Mouse (Mus musculus) embryo, embryonic 11.5 days (tissue): Measurements from ENCODE around the gene Steap3.
A peak's percentile ranks its signal among the peaks of the same experiment; 100 is the strongest.

Experiments used
- DNase-seq: peaks from one replicate; pipeline ENCODE4 v3.0.0-alpha.2; 2012; ENCODE audit warnings: low read depth, low spot score

Gene Steap3

GRCm38 (mm10) chr1:120198942-120199341, 73.6 kb downstream of the Steap3 start:
- DNase-seq = no peak

GRCm38 (mm10) chr1:120198151-120198550, 74.4 kb downstream of the Steap3 start:
- no peak for DNase-seq

DNA sequence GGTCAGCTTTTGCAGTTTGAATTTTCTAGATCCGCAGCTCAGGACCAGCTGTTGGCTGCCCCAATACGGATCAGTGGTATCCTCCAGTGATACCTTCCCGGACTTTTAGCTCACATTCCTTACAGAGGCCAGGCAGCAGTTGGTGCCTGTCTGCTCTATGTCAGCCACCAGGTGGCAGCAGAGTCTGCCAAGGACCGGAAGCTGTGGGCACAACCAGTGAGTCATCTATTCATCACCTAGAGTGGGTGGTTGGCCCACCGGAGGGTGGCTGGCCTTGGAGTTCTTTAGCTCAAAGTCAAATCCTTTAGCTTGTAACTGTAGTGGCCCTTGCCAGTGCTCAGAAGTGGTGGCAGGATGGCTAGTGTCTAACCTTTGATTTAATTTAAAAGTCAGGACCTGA, 75.3 kb downstream of the Steap3 start:
- DNase-seq = peak; percentile 62

DNA sequence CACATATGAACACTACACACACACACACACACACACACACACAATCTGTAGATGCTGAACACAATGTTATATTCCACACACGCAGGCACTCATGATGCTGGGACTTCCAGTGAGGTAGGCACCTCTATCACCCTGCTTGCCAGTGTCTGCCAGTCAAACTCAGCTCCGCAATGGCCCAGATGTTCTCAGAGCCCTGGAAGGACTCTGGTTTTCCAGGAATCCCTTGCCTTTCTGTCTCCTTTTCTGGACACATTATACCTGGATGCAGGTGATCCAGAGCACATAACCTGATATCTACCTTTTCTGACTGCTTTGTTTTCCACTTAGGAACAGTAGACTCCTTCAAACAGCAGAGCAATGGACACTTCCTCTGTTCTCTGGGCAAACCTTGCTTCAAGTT, 75.8 kb downstream of the Steap3 start:
- no peak for DNase-seq

GRCm38 (mm10) chr1:120195947-120196346, 76.6 kb downstream of the Steap3 start:
- no peak for DNase-seq

GRCm38 (mm10) chr1:120193586-120193985, 78.9 kb downstream of the Steap3 start:
- no peak for DNase-seq

DNA sequence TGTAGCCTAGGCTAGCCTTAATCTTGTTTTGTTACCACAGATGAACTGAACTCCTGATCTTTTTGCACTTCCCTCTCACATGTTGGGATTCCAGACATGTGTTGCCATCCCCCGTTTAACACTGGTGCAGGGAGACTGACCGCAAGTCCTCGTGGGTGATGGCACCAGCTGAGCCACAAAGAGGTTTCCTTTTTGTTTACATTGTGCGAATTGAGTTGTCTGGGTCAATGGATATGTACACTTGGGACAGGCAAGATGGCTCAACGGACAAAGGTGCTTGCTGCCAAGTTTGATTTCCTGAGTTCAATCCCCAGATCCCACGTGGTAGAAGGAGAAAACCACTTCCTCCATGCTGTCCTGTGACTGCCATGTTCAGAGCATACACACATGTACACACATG, 80.2 kb downstream of the Steap3 start:
- no peak for DNase-seq

DNA sequence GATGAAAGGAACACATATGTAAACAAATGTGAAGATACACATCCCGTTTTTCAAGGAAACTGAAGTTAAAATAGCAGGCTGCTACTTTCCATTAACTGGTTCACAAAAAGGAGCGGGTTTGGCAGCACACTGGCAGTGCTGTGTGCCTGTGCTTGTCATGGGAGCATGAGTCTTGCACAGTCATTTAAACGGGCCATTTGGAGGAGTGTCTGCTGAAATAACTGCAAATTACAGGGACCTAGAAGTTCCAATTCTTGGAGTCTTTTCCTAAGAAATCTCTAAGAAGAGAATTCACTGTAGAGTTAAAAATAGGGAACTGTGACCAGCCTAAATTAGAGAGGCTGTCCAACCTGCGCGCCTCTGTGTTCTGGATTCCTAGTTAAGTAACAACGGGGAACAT, 81.6 kb downstream of the Steap3 start:
- no peak for DNase-seq

DNA sequence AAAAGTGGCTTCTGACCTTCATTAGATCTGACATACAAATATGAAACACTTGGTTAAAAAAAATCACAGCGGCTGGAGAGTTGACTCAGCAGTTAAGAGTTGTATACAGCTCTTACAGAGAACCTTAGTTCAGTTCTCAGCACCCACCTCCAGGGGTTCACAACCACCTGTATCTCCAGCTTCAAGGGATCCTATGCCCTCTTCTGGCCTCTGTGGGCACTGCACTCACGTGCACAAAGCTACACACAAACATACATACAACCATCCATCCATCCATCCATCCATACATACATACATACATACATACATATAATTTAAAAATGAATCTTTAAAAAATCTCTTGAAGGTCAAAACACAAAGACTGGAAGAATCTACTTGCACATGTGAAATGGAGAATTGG, 82.2 kb downstream of the Steap3 start:
- no peak for DNase-seq

DNA sequence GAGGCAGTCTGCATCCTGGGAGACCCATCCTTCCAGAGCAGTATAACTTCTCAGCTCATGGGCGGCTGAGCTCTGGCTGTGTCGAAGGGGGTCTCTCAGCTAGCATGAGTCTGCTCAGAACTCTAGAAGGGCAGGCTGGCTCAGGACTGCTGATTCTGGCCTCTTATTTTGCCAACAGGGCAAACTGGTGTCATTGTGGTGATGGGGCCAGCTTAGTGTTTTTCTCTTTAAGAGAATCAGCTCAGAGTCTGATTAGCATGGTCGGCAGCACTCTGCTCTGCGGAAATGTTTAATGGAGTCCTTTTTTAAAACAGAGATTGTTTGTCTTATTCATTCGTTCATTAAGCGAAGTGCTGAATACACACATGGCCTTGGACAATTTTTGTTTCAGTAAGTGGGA, 83.3 kb downstream of the Steap3 start:
- no peak for DNase-seq

GRCm38 (mm10) chr1:120187059-120187458, 85.4 kb downstream of the Steap3 start:
- no peak for DNase-seq

DNA sequence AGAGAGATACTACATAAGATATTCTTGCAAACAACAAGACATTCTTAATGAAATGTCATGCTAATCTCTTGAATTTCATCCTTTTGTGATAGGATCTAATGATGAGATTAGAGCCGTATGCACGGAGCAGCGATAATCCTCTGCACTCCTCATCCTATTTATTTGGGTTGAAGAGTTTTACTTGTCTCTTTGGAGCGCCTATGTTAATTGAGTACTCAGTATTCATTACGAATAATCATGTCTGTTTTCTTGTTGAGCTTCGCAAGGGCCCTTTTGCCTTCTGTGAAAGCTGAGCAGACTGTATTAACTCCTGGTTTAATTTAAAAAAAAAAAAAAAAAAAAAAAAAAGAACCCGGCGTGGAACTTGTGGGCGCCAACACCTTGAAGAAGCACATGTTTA, 85.8 kb downstream of the Steap3 start:
- DNase-seq = no peak

- DNase-seq = no peak
Measured at GRCm38 (mm10) chr1:120186204-120186603, 86.3 kb downstream of the Steap3 start.

- DNase-seq = no peak
Measured at GRCm38 (mm10) chr1:120177141-120177540, 95.4 kb downstream of the Steap3 start.

GRCm38 (mm10) chr1:120176313-120176712, 96.2 kb downstream of the Steap3 start:
- DNase-seq = no peak

GRCm38 (mm10) chr1:120174991-120175390, 97.5 kb downstream of the Steap3 start:
- no peak for DNase-seq

GRCm38 (mm10) chr1:120171819-120172521, 100.5 kb downstream of the Steap3 start:
- no peak for DNase-seq

DNA sequence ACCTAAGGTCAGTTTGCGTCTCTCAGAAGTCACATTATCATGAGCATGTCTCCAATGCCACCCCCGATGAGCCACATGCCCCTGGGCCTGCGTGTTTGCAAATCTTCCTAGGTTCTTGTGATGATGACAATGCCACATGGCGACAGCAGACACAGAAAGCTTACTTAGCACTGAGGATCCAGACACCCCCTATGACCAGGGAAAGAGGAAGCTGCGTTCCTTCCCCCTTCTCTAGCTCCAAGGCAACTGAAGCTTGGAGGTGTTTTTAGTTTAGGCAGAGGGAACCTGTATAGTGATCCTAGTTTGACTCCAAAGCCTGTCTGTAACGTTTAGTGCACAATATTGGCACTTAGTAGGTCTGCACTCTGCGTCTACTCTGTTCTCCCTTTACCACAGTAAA, 102.2 kb downstream of the Steap3 start:
- no peak for DNase-seq

DNA sequence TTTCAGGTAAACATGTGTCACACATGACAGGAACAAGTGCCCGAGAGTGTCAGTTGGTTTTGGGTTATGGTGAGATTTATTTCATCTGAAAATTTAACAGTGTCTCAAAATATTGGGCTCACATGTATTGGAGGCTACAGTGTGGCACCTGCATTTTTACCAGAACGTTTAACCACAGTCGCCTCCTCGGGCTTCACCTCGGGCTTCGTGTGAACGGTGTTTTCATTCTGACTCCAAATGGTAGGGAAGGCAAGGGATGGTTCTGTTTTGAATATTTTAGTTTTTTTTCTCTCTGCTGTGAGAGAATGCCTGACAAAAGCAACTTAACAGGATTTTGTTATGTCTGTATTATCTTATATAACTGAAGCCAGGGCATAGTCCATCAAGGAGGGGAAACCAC, 103.8 kb downstream of the Steap3 start:
- DNase-seq = no peak

GRCm38 (mm10) chr1:120168016-120168415, 104.5 kb downstream of the Steap3 start:
- no peak for DNase-seq

GRCm38 (mm10) chr1:120162616-120163015, 109.9 kb downstream of the Steap3 start:
- DNase-seq = no peak

DNA sequence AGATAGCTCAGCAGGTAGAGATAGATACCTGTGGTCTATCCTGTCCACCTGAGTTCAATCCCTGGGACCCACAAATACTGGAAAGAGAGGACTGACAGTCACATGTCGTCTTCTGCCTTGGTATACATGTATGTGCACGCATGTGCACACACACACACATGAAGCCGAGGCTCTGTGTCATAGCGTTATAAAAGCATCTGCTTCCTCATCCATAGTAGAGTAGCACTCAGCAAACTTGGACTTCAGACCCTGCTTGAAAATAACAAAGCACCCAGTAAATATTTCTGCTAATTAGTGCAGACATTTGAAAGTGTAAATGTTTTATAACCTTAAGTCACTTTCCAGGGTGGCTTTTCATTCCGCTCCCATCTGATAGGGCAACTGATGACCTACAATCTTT, 111.0 kb downstream of the Steap3 start:
- DNase-seq = no peak

GRCm38 (mm10) chr1:120158474-120159127, 113.9 kb downstream of the Steap3 start:
- no peak for DNase-seq

DNA sequence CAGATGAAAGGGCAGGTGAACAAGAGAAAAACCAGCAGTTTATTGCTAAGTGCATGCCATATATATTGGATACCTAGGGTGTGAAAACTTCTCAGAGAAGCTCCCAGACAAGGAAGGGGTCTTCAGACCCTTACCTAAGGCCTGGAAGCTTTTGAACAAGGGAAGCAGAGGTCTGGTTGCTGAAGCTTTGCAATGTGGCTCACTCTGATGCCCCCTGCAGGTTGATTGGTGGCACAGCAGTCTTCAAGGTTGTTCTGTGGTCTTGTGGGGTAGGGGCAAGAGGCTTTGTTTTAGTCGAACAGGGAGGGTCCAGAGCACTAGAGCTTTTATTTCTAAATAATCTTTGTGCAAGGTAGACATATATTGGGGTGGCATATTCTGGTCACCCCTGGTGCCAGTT, 117.2 kb downstream of the Steap3 start:
- DNase-seq = no peak
